Mouse (Mus musculus) bone marrow macrophage, adult 2 months (primary cell): ENCODE results near the gene H2afj.

Experiments
- CTCF ChIP-seq: IDR thresholded peaks from 2 replicates; pipeline ENCODE4 v1.5.1; 2012; ENCODE audit warnings: low read depth, mild to moderate bottlenecking, low read length, moderate library complexity
- POLR2A ChIP-seq: IDR thresholded peaks from 2 replicates; pipeline ENCODE4 v1.6.1; 2012; ENCODE audit warnings: mild to moderate bottlenecking, low read depth, low read length, borderline replicate concordance

GRCm38 (mm10) chr6:136795850-136796249 is 12.2 kb upstream of the H2afj start:
- no peak for TF ChIP-seq CTCF
- TF ChIP-seq POLR2A = no peak
